Mouse (Mus musculus): ENCODE results near the gene Fbxo47. TPM values are rescaled to one million over a fixed set of nuclear protein-coding genes. Genes with fewer than 3 reads are reported as not detected.
A peak's percentile ranks its signal among the peaks of the same experiment; 100 is the strongest.

Gene Fbxo47
- total RNA-seq, 2 experiments from 2014 or later, result 0.16 to 0.38 TPM

DNA sequence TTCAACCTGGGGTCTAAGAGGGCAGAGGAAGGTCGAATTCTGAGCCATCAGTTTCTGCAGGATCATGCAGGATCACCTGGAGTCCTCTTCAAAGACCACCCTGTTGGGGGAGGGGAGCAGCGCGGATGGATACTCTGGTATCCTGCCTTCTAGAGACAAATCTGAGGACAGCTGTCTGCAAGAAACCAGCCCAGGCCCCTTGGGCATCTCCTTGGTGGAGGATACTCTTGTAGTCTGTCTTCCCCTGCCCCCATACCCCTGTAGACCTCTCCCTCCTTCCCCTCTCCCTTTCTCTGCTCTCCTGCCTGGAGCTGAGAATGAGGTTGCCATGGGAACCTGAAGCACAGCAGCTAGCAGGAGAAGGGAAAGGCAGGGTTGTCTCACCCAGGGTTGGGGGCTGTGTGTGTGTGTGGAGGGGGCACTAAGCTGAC, 71.4 kb downstream of the Fbxo47 start:
- no peak for DNase-seq (ENCODE audit: low spot score)

DNA sequence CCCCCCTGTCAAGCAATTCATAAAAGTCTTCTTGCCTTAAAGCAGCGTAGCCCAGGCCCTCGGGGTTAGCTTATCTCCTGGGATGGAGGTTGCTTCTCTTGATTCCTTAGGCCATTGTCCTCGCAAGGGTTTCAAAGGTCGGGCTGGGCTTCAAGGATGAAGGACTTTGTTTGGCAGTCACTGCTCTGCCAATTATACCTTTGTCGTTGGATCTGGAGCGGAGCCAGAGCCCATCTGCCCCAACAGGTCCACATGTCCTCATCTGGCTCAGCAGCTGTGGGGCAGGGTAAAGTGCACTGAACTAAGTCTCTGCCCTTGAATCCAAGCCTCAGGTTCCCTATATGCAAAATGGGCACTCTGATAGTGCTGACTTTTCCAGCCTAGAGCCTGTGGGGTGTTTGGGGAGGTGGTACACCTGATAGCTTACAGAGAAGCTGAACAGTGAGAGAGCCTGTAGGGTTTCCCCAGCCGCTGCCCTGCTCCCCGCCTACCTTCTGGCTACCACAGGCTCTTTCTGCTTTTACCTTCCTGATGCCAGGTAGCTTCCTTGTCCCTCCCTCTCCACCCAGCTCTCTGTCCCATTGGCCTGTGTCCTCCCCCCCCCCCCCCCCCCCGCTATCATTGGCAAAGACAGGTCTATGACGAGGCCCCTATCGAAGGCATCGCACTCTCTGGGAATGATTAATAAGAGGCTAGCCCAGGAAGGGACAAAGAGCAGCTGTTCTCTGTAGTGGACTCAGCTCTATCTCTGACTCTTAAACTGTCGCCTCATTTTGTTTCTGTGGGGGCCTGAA, 72.2 kb downstream of the Fbxo47 start:
- DNase-seq (ENCODE audit: low spot score), result no peak

DNA sequence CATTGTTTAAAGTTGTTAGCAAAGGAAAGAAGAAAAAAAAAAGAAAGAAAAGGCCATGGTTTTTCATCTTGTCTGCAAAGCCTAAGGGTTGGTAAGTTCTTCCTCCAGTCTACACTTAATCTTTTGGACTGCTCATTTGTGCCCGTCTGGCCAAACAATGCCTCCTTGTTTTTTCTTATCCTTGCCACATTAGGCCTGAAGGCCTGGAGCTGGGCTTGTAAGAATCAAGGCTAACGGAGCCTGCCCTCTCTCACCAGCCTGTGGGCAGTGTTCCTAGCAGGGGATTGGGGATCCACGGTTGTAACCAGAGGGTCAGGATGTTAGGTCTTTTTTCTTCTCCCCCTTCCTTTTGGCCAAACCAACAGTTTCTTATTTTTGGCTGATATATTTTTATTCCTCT, 73.0 kb downstream of the Fbxo47 start:
- no peak for DNase-seq (ENCODE audit: low spot score)

DNA sequence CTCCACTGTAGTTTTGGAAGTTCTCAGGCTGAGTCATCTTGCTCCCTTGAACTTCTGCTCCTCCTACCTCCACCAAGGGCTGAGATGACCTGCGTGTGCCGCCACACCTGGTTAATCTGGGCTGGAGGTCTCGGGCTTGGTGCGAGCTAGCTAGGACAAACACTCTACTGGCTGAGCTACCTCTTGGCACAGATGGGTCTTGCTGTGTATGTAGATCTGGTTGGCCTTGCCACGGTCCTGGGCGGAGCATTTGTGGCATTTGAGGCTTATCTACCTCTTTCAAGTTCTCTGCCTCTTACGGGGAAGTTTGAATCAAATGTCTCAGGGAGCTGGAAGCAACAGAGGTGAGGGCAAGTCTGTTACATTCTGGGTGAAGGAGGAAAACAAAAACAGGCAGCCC, 73.6 kb downstream of the Fbxo47 start:
- no peak for DNase-seq (ENCODE audit: low spot score)

DNA sequence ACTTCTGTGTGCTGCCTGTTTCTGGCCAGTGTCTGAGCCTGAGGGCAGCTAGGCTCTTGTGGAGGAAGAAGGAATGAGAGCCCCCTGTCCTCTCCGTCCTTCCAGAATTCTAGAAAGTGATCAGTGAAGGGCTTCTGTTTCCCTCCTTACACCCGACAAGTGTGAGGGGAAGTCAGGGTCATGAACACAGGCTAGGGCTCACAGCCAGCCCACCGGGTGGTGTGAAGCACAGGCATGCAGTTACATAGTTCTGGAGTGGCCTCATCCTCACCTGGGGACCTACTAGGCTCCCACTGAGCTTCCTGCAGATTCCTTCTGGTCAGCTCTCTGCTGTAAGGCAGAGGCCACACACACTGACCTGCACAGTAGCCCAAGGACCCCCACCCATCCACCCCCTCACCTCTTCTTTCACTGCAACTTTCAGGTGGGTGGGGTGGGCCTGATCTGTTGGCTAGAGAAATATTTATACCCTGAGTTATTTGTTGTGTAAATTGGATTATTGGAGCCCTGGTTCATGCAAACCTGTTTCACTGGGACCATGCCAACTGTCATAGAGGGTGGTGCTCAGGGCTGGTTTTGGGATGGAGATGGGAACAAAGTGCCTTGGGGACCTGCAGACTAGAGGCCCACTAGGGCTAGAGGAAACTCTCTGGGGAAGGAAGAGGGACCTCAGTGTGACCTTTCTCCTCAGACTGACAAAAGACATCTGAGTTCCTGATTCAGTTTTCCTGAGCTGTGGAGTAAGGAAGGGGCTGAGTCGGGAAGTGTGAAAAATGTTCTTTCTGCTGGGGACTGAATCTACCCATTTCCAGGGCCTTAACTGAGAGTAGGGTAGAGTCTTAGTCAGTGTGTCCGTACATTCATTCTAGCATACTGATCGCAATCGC, 74.5 kb downstream of the Fbxo47 start:
- no peak for DNase-seq (ENCODE audit: low spot score)

DNA sequence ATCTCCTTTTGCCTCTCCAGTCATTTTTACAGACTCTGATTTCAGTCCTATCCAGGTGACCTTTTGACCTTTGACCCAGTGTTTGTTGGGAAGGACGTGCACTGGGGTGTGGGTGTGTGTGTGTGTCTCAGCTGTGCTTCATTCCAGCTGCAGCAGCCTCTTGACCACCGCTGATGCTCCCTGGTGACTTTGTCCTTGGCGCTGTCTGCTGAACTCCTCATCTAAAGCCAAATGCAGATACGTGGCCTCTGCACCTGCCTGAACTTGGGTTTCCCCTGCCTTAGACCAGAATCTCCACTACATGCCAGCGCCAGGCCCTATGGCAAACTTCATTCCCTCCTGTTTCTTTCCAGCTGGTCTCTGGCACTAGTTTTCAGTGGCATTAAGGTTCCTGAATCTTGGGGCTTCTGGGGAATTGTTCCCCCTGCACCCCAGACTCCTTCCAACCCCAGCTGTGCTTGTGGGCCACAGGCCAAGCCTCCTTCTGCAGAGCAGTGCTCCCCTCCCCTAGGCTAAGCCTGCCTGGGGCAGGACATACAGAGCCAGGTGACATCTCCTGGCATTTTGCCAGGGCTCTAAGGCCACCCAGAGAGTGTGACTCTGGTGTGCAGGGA, 75.2 kb downstream of the Fbxo47 start:
- peak; percentile 56 for DNase-seq (ENCODE audit: low spot score)

DNA sequence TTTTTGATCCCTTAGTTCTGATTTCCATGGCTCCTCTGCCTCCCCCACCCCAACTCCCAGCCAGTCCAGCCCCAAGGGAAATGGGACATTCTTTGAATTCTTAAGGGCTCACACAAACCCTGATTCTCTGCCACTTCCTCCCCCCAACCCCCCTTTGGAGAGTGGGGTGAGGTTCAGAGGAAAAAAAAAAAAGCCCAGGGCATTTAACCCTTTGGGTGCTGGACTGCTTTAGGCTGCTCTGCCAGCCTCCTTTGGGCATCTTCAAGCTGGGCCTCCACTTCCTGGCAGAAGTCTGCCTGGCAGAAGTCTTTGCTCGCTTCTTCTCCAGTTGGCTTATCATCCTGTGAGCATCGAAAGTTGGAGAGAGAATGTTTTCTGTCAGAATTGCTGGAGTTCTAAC, 75.9 kb downstream of the Fbxo47 start:
- peak; percentile 61 for DNase-seq (ENCODE audit: low spot score)

DNA sequence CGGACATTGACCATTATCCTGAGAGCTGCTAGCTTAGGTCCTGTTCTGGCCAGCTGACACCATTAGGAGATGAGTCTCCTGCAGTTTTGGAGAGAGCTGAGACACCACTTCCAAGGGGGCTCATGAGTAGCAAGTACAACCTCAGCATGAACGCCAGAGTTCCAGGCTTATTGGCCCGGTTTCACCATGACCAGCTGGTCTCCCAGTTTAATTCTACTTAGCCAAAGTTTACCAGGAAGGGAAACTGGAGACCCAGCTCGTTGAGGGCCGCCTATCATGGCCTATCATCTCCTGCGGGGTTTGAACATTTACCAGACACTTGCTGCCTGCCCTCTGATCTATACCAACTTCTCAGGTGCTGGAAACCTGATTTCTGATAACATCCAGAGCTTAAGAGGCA, 76.3 kb downstream of the Fbxo47 start:
- DNase-seq (ENCODE audit: low spot score), result no peak

DNA sequence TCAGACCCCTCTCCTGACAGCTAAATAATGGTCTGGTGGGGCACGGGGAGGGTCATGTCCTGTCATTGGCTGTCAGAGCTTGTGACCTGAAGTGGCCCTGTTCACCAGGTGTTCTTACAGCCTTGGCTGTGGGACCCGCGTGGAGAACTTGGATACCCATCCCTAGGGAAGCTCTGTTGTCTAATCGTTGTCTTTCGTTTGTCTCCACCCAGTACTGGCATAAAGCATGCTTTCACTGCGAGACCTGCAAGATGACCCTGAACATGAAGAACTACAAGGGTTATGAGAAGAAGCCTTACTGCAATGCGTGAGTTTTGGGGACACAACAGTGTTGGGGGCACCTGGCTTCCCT, 77.4 kb downstream of the Fbxo47 start:
- DNase-seq (ENCODE audit: low spot score), result no peak

DNA sequence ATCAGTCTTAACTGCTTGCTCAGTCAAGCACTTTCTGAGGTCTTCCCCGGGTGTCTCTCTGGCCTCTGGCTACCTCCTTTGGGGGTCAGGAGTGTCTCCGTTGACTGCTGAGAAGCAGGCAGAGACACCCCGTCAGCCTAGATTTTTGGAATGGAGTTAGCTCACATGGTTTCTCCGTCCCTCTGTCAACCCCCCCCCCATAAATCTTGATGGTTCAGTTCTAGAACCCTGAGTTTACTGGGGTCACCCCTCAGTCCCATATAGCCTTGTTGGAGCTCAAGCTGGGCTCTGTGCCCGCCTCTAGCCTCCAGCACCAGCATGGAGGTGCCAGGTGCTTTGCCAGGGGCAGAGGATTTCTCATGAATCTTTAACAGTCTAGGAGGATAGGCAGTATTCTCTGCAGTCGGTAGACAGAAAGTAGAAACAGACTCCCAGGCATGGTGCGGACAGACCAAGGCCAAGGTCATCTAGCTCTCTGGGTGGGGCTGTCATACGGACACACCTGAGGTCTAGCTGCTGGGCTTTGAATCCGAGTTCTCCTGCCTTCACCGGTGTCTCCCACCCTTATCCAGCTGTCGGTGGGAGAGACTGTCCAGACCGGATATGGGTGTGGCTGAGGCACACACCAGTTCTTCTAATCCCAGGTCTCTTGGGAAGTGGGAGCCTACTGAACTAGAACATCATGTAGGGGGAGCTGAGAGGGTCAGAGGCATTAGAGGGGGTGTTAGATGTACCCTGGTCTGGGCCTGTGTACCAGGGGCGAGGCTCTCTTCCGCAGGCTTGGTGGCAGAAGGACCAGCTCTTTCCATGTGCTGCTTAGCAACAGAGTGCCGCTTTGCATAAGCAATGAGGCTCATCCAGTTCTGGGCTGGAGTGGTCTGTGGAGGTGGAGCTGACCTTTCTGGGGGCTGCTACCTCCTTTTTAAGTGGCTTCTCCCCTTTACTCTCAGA, 78.0 kb downstream of the Fbxo47 start:
- DNase-seq (ENCODE audit: low spot score), result no peak

DNA sequence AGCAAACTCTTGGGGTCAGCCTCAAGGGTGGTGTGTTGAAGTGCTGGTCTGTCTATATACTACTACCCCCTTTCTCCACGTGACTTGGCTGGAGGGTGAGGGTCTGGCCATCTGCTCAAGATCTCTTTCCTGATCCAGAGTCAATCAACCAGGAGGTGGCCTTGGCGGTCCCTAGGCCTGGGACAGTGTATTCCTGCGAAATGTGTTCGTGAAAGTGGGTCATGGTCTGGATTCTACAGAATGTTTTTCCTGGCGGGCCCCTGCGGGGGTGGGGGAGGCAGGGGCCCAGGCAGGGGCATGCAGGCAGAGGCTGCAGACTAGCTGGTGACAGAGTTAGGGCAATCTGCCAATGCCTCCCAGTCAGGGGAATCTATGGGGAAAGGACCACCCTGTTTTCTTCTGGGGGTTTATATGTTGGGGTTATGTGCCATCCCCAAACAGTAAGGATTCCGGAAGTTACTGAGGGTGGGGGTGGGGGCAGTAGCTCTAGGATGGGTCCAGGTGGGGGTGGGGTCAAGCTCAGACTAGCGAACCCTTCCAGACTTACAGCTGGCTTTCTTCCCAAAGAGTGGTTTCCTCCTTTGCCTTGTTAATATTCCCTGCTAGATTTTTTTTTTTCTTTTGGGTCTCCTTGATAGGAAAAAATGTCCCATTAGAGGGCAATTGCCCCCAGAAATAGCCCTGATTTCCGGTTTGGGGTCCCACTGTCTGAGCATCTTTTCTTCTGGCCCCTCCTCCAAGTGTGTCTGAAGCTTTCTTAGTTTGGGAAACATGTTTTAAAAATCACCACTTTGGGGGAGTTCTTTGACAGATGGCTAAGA, 78.9 kb downstream of the Fbxo47 start:
- no peak for DNase-seq (ENCODE audit: low spot score)

DNA sequence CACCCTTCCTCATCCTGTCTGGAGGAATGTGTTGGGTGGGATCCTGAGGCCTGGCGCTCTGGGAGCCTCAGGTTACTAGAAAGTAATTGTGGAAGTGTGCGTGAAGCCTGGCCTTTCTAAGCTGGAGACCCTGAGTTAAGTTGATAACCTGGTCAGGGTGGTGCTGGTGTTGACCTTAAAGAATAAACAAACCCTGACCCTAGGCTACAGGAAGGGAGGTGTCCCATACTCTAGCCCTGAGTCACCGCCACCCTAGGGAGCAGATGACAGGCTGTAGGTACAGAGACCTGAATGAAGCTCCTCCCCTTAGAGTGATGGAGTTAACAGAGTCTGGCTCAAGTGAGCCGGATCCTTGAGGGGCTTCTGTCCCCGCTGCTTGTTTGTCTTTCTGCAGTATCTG, 80.1 kb downstream of the Fbxo47 start:
- DNase-seq (ENCODE audit: low spot score), result no peak

Other genes starting within 250 kb of the Fbxo47 start
- 10 to 100 TPM; 44.1 to 51.0 TPM for gene Mllt6, start 220.7 kb downstream of the Fbxo47 start, total RNA-seq (2021)
- 100 to 1,000 TPM in 1 of 2 experiments, 10 to 100 TPM in 1; 96.7 to 102 TPM for gene Cisd3, start 198.3 kb downstream of the Fbxo47 start, total RNA-seq (2021)
- 1 to 10 TPM in 1 of 2 experiments, under 1 TPM in 1; 0.96 to 2.3 TPM for gene Pcgf2, start 183.7 kb downstream of the Fbxo47 start, total RNA-seq (2021)
- gene Psmb3, start 180.8 kb downstream of the Fbxo47 start, total RNA-seq (2021), result 100 to 1,000 TPM; 150 to 167 TPM
- 10 to 100 TPM; 64.7 TPM for gene Pip4k2b, start 139.4 kb downstream of the Fbxo47 start, total RNA-seq (2021)
- gene Cwc25, start 117.6 kb downstream of the Fbxo47 start, total RNA-seq (2021), result 1 to 10 TPM; 5.2 to 5.9 TPM
- gene 1700001P01Rik, start 108.2 kb downstream of the Fbxo47 start, total RNA-seq (2021), result not detected
- 100 to 1,000 TPM; 426 to 450 TPM for gene Rpl23, start 101.7 kb downstream of the Fbxo47 start, total RNA-seq (2021)
- gene Lasp1, start 85.2 kb downstream of the Fbxo47 start, total RNA-seq (2021), result 10 to 100 TPM; 10.0 to 19.2 TPM
- gene B230217C12Rik, start 43.4 kb downstream of the Fbxo47 start, total RNA-seq (2021), result under 1 TPM; 0.19 to 0.34 TPM
- gene Plxdc1, start 102.3 kb upstream of the Fbxo47 start, total RNA-seq (2021), result 1 to 10 TPM; 2.1 to 2.6 TPM
- under 1 TPM in 1 of 2 experiments, not detected in 1; 0.26 TPM for gene Arl5c, start 112.0 kb upstream of the Fbxo47 start, total RNA-seq (2021)
- 100 to 1,000 TPM; 167 to 198 TPM for gene Cacnb1, start 138.9 kb upstream of the Fbxo47 start, total RNA-seq (2021)
- 100 to 1,000 TPM; 457 to 462 TPM for gene Rpl19, start 142.6 kb upstream of the Fbxo47 start, total RNA-seq (2021)
- under 1 TPM; 0.14 to 0.16 TPM for gene Stac2, start 169.3 kb upstream of the Fbxo47 start, total RNA-seq (2021)

Data from gastrocnemius, adult 18-20 months (tissue).